Mouse (Mus musculus): ENCODE results near the gene Ina.
"Not testable (repeated sequence)": the region's sequence is repeated elsewhere in the genome, so short reads cannot be mapped to it uniquely, and the experiment has no call there.

Gene Ina

GRCm38 (mm10) chr19:46984726-46985622, 29.5 kb upstream of the Ina start:
- in situ Hi-C loops (cut with MboI) = loop anchor here (10.0 kb wide), 1 partner anchor 220 kb away; the partner anchor contains the start of gene Cnnm2

GRCm38 (mm10) chr19:46987646-46988045, 26.9 kb upstream of the Ina start:
- in situ Hi-C loops (cut with MboI) = loop anchor here (10.0 kb wide), 1 partner anchor 223 kb away; the partner anchor contains the start of gene Cnnm2

GRCm38 (mm10) chr19:46988231-46989087, 26.0 kb upstream of the Ina start:
- in situ Hi-C loops (cut with MboI) = loop anchor here (10.0 kb wide), 1 partner anchor 224 kb away; the partner anchor contains the start of gene Cnnm2

- in situ Hi-C loops (cut with MboI) = loop anchor here (5.0 to 10.0 kb wide), 2 partner anchors 112 to 225 kb away; partner anchors contain the start of gene Cnnm2
Measured at GRCm38 (mm10) chr19:46989479-46990152, 24.9 kb upstream of the Ina start.

- in situ Hi-C loops (cut with MboI) = loop anchor here (5.0 kb wide), 1 partner anchor 113 kb away; no protein-coding TSS in a partner anchor
Measured at GRCm38 (mm10) chr19:46990153-46990518, 24.4 kb upstream of the Ina start.

GRCm38 (mm10) chr19:46990625-46991024, 23.9 kb upstream of the Ina start:
- in situ Hi-C loops (cut with MboI) = loop anchor here (5.0 kb wide), 1 partner anchor 113 kb away; no protein-coding TSS in a partner anchor

GRCm38 (mm10) chr19:46991145-46991544, 23.4 kb upstream of the Ina start:
- in situ Hi-C loops (cut with MboI) = loop anchor here (5.0 kb wide), 1 partner anchor 114 kb away; no protein-coding TSS in a partner anchor

GRCm38 (mm10) chr19:46992329-46992728, 22.2 kb upstream of the Ina start:
- in situ Hi-C loops (cut with MboI) = loop anchor here (5.0 kb wide), 1 partner anchor 115 kb away; no protein-coding TSS in a partner anchor

GRCm38 (mm10) chr19:46996095-46996494, 18.4 kb upstream of the Ina start:
- in situ Hi-C loops (cut with MboI) = no loop called here

- in situ Hi-C loops (cut with MboI) = no loop called here
Measured at GRCm38 (mm10) chr19:46998168-46998870, 16.2 kb upstream of the Ina start.

- in situ Hi-C loops (cut with MboI) = no loop called here
Measured at GRCm38 (mm10) chr19:46998953-46999352, 15.5 kb upstream of the Ina start.

GRCm38 (mm10) chr19:46999753-47000152, 14.7 kb upstream of the Ina start:
- in situ Hi-C loops (cut with MboI) = no loop called here

- in situ Hi-C loops (cut with MboI) = not testable (repeated sequence)
Measured at GRCm38 (mm10) chr19:47000357-47000756, 14.1 kb upstream of the Ina start.

- in situ Hi-C loops (cut with MboI) = no loop called here
Measured at GRCm38 (mm10) chr19:47003742-47004511, 10.6 kb upstream of the Ina start.

GRCm38 (mm10) chr19:47005873-47006272, 8.6 kb upstream of the Ina start:
- in situ Hi-C loops (cut with MboI) = no loop called here

GRCm38 (mm10) chr19:47006321-47006720, 8.2 kb upstream of the Ina start:
- in situ Hi-C loops (cut with MboI) = no loop called here

GRCm38 (mm10) chr19:47009420-47009819, 5.1 kb upstream of the Ina start:
- in situ Hi-C loops (cut with MboI) = no loop called here

GRCm38 (mm10) chr19:47009943-47010342, 4.6 kb upstream of the Ina start:
- in situ Hi-C loops (cut with MboI) = no loop called here

- in situ Hi-C loops (cut with MboI) = no loop called here
Measured at GRCm38 (mm10) chr19:47012521-47013130, 1.9 kb upstream of the Ina start.
